Mouse (Mus musculus): ENCODE measurements around the gene Gab2.
A peak's percentile ranks its signal among the peaks of the same experiment; 100 is the strongest.

Gab2 gene

DNA sequence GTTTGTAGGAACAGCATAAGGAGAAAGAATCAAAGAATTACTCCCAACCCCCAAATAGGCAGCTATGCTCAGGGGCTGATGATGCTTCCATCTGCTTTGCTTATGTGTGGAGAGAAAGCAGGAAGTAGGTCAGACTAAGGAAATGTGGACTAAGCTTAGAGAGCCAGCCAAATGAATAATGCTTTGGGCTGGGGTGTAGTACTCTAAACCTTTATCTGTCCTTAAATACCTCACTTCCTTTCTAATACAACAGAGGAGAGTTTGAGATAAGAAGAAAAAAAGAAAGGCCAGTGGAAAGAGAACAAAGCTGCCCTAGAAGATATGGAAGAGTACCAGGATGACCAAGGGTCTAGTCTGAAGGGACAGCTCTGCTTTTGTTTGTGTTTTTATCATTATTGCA lies 189.0 kb downstream of the Gab2 start:
- DNase-seq: no peak

DNA sequence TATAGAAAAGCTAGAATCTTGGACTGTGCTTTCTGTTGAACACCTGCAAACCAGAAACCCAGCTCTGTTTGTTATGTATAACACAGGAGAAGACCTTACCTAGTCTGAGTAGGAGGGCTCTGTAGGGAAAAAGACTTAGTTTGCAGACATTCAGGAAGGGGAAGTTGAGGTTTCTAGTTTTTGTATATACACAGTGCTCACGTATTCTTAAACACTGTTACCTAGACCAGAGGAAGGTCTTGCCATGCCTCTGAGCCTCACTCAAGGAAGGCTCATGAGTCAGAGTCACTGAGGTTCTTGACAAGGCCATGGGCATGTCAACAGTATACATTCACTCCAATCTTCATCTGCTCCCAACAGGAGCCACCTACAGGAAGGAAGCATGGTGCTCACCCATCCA lies 189.7 kb downstream of the Gab2 start:
- DNase-seq: no peak

DNA sequence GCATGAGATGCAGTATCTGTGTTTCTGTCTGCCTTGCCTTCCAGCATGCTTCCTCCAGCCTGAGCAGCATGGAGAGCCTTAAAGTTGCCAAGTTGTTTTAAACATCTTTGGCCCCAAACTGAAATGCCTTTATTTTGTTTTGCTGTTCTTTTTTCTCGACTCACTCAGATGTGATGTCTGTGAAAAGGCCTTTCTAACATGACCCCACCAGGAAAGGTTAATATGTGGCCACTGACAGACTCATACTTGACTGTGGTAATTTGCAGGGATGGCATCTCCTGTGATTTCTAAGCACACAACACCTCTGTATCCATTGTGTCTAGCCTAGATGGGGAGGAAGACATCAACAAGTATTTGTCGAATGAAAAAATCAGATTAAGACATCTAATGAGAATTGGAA lies 215.6 kb downstream of the Gab2 start:
- no peak for DNase-seq

DNA sequence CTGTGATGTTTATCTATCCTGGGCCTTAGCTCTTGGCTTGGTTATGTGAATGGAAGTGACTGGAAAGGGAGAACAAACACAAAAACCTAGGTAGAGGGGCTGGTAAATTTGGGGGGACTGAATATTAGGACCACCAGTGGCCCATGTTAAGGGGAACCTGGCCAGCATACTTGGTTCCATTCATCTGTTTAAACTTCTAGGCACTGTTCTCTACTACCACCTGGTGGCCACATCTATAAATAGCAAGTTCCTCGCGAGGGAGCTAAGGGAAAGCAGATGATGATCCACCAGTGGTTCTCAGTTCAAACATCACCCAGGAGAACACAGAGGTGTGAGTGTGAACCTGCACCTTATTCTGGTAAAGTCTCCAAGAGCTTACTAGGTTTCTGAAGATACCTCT lies 216.1 kb downstream of the Gab2 start:
- peak; percentile 54 for DNase-seq

- DNase-seq: no peak
These were observed 216.9 kb downstream of the Gab2 start for GRCm38 (mm10) chr7:97298279-97298678.

- DNase-seq: no peak
These were observed 217.6 kb downstream of the Gab2 start for GRCm38 (mm10) chr7:97298943-97299342.

- no peak for DNase-seq
These were observed 219.5 kb downstream of the Gab2 start for GRCm38 (mm10) chr7:97300914-97301313.

DNA sequence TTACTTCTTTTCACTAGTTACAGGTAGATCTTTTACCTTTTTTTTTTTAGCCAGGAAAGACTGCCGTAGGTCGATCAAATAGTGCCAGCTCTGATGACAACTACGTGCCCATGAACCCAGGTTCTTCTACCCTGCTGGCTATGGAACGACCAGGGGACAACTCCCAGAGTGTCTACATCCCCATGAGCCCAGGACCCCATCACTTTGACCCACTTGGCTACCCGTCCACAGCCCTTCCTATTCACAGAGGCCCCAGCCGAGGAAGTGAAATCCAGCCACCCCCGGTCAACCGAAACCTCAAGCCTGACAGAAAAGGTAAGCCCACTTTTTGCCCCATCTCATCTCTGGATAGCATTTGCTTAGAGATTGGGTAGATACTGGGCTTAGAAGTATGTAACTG lies 219.9 kb downstream of the Gab2 start:
- no peak for DNase-seq

- DNase-seq: no peak
These were observed 220.9 kb downstream of the Gab2 start for GRCm38 (mm10) chr7:97302261-97302660.

GRCm38 (mm10) chr7:97302876-97303275 lies 221.5 kb downstream of the Gab2 start:
- no peak for DNase-seq

GRCm38 (mm10) chr7:97303614-97304013 lies 222.2 kb downstream of the Gab2 start:
- no peak for DNase-seq

- DNase-seq: no peak
These were observed 223.1 kb downstream of the Gab2 start for GRCm38 (mm10) chr7:97304471-97304870.

DNA sequence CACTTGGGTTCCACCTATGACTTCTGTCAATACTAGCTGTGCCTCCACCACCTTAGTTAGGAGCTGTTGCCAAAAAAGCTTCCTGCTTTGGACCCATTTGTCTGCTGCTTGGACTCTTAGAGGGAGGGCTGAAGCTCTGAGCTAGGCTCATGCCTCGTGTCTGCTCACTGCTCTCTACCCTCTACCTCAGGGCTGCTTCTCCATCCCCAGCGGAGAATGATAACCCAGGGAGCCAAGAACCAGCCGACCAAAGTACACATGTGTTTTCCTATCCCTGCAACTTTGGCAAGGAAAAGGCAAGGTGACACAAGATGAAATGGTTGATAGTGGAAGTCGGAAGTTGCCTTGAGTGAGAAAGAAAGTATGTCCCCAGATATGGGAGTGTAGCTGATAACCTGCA lies 223.8 kb downstream of the Gab2 start:
- DNase-seq: no peak

GRCm38 (mm10) chr7:97306813-97307212 lies 225.4 kb downstream of the Gab2 start:
- DNase-seq: no peak

DNA sequence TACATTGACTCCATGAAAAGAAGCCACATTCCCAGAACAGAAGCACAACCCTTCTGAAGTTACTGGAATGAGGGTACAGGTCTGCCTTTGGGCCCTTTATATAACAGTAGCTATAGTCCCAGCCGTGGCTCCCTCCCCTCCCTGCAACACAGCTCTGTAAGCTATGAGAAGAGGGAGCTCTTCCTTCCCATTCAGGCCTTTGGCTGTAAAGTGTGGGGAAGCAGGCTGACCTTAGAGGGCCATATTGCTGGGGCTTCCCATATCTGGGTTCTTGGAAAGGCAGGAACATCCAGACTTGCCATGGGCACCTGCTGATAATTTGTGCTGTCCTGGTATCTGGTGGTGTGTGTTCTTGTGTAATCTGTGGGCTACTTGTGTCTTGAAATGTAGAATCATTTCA lies 226.2 kb downstream of the Gab2 start:
- no peak for DNase-seq

GRCm38 (mm10) chr7:97309461-97310340 lies 228.3 kb downstream of the Gab2 start:
- DNase-seq: no peak

DNA sequence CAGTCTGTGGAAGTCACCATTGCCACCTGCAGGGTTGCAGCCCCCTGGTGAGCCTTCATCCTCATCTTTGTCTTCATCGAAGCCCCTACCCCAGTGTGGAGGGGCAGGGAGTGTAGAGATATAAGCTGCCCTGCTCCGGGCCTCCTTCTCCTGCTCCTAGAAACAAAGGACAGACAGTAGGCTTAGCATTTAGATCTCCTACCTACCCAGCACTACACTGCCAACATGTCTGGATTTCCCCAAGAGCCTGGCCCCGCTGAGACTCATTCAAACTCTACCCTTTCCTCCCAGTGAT lies 228.9 kb downstream of the Gab2 start:
- no peak for DNase-seq

- no peak for DNase-seq
These were observed 230.2 kb downstream of the Gab2 start for GRCm38 (mm10) chr7:97311620-97312019.

DNA sequence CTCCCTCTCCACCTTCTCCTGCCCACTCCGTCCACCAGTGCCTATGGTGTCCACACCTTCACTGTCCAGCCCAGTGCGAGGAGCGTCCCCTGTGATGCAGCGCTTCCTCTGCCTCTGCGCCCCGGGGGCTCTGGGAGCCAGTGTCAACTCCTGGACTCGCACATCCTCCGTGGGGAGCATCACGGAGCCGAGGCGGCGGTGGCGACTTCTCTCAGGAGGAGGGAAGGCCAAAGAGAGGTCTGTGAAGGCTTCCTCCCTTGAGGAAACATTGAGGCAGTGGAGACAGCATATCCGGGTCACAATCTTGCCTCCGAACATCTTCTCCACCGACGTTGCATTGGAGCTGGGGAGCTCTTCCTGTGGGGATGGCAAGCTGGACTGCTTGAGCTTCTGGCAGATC lies 230.8 kb downstream of the Gab2 start:
- no peak for DNase-seq

- DNase-seq: no peak
These were observed 231.5 kb downstream of the Gab2 start for GRCm38 (mm10) chr7:97312856-97313255.

DNA sequence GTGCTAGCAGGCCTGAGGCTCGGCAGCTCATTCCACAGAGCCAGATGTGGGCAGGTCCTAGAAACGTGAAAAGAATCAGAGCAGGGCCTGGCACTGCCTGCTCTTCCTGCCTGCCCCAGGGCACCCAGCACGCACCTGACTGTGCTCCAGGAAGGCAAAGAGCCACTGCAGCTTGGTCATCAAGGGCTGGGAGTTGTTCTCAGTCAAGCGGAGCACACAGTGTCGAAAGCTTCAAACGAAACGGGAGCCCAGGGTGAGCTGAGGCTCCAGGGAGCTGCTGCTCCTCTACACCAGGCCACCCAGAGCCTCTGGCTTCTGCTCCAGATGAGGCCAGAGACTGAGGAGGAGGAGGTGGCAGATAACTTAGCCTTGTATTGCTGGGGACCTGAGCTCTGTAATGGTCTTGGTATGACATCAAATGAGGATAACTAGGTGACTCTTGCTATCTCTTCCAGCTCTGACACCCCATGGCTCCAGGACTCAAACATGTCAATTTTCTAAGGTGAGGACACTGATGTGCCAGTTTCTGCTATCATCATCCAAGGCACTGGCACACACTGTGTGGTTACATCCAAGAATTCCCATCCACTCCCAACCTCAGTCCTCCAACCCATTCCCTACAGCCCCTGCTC lies 232.1 kb downstream of the Gab2 start:
- no peak for DNase-seq

- no peak for DNase-seq
These were observed 233.3 kb downstream of the Gab2 start for GRCm38 (mm10) chr7:97314646-97315045.

GRCm38 (mm10) chr7:97315656-97316055 lies 234.3 kb downstream of the Gab2 start:
- no peak for DNase-seq

- no peak for DNase-seq
These were observed 236.3 kb downstream of the Gab2 start for GRCm38 (mm10) chr7:97317706-97318105.

GRCm38 (mm10) chr7:97324342-97324741 lies 243.0 kb downstream of the Gab2 start:
- DNase-seq: no peak

Data from cerebellum, adult 8-10 months (tissue).